ENCODE assay signal across 11 mouse cellular contexts in the genomic region with DNA sequence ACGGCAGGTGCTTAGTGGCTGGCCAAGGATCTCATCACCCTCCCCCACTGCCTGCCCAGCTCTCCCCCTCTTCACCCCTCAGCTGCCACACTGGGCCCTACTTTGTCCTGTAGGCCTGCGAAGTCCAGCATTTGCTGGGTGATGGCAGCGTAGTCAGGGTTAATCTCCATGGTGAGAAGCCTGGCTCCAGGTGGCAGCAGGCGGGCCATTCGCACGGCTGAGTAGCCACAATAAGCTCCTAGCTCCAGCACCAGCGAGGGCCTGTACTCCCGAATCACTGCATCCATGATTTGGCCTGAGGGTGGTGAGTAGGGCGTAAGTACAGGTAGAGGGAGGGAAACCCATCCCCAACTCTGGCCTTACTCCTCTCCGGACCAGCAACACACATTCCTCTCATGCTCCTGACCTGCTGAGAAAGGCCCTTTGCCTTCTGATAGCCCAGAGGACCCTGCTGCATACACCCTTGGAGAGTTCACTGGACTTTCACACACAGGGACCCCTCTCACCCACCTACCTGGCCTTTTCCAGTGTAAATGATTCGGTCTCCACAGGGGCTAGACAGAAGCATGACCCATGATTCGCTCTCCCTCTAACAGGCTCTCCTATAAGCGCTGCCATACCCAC. TPM values are rescaled to one million over a fixed set of nuclear protein-coding genes. Genes with fewer than 3 reads are reported as not detected.
DNase-seq lines count a peak whose midpoint lies in the region; ATAC-seq and TF ChIP-seq lines count a peak whose summit lies in the region.
"Had no signal": no experiment of that assay in that cellular context is flagged by ENCODE, and none has a peak within 500 bp of the region (broad histone marks: within the 10 kb centered on the region; RNA-seq: fewer than 3 reads in every experiment).

No protein-coding gene starts in this region.

- TF ChIP-seq CTCF in bone marrow macrophage, adult 2 months (IDR thresholded peaks at IDR 0.05; ENCODE audit: low read depth, low read length), result no peak

- no peak overlapping the region for H3K4me3 ChIP-seq in forebrain, embryonic 14.5 days (ENCODE audit: low read depth, low read length)
- no peak overlapping the region for H3K4me3 ChIP-seq in forebrain, embryonic 16.5 days (replicated peaks; ENCODE audit: low read length)
- H3K4me3 ChIP-seq in bone marrow macrophage, adult 2 months (ENCODE audit: insufficient read depth, low read length), result peak overlapping the region; percentile 57
- H3K4me3 ChIP-seq in hindbrain, embryonic 14.5 days (replicated peaks; ENCODE audit: low read length), result no peak overlapping the region
- H3K4me3 ChIP-seq in midbrain, embryonic 10.5 days, result no peak overlapping the region
- H3K4me3 ChIP-seq: embryonic facial prominence, embryonic 12.5 days had no signal

- peaks cover 8% of the 10 kb centered on the region; the same call in 1 of the 2 replicates for H3K4me1 ChIP-seq in forebrain, embryonic 14.5 days (ENCODE audit: control insufficient read depth, insufficient read depth, low read length)
- H3K4me1 ChIP-seq in forebrain, embryonic 16.5 days (replicated peaks; ENCODE audit: control insufficient read depth, insufficient read depth, low read length), result peaks cover 11% of the 10 kb centered on the region; the same call in 1 of the 2 replicates
- peaks cover 49% of the 10 kb centered on the region for H3K4me1 ChIP-seq in bone marrow macrophage, adult 2 months (ENCODE audit: control insufficient read depth, insufficient read depth, low read length)
- peaks cover 15% of the 10 kb centered on the region for H3K4me1 ChIP-seq in hindbrain, embryonic 14.5 days (replicated peaks; ENCODE audit: control insufficient read depth, insufficient read depth, low read length)
- peaks cover 28% of the 10 kb centered on the region for H3K4me1 ChIP-seq in midbrain, embryonic 10.5 days
- H3K4me1 ChIP-seq: embryonic facial prominence, embryonic 12.5 days had no signal

- 54% methylated on average over 13 of the region's 13 CpGs for WGBS in forebrain, embryonic 14.5 days
- 56% methylated on average over 13 of the region's 13 CpGs for WGBS in forebrain, embryonic 16.5 days
- WGBS in hindbrain, embryonic 14.5 days, result 47% methylated on average over 13 of the region's 13 CpGs
- WGBS in midbrain, embryonic 10.5 days, result 69% methylated on average over 13 of the region's 13 CpGs

- no peak for TF ChIP-seq POLR2A in bone marrow macrophage, adult 2 months (IDR thresholded peaks at IDR 0.05; ENCODE audit: borderline replicate concordance, low read depth, low read length)

- no peak overlapping the region; the same call in 1 of the 2 replicates for H3K27ac ChIP-seq in forebrain, embryonic 14.5 days (ENCODE audit: low read depth, low read length)
- H3K27ac ChIP-seq in forebrain, embryonic 16.5 days (ENCODE audit: low read length), result no peak overlapping the region
- H3K27ac ChIP-seq in bone marrow macrophage, adult 2 months (ENCODE audit: insufficient read depth, low read depth, low read length), result peak overlapping the region; percentile 98
- H3K27ac ChIP-seq in hindbrain, embryonic 14.5 days, result 0 out of 2 replicates have a peak overlapping the region, but pooled peaks have one; percentile 29
- H3K27ac ChIP-seq in midbrain, embryonic 10.5 days (replicated peaks), result peak overlapping the region; percentile 53
- H3K27ac ChIP-seq: embryonic facial prominence, embryonic 12.5 days had no signal

- DNase-seq in forebrain, embryonic 14.5 days (ENCODE audit: low spot score), result peak; percentile 19
- no peak for DNase-seq in hindbrain, embryonic 14.5 days (ENCODE audit: low spot score)
- DNase-seq in midbrain, embryonic 10.5 days (ENCODE audit: low spot score), result no peak
- no peak for DNase-seq in frontal cortex, postnatal 36 days (ENCODE audit: low spot score in 2 of 2)
- no peak for DNase-seq in testis, postnatal 10 days (ENCODE audit: low spot score)
- DNase-seq in right cerebral cortex, postnatal 36 days (ENCODE audit: low spot score in 2 of 2), result no peak
- DNase-seq: lung, adult 2 months had no signal

- no peaks in the 10 kb centered on the region for H3K27me3 ChIP-seq in forebrain, embryonic 14.5 days (replicated peaks; ENCODE audit: control insufficient read depth, insufficient read depth, low read length)
- H3K27me3 ChIP-seq in forebrain, embryonic 16.5 days (replicated peaks; ENCODE audit: control insufficient read depth, insufficient read depth, low read length), result no peaks in the 10 kb centered on the region
- no peaks in the 10 kb centered on the region for H3K27me3 ChIP-seq in hindbrain, embryonic 14.5 days (ENCODE audit: control insufficient read depth, insufficient read depth, low read length)
- no peaks in the 10 kb centered on the region for H3K27me3 ChIP-seq in midbrain, embryonic 10.5 days (ENCODE audit: low read depth, poor library complexity, severe bottlenecking)
- H3K27me3 ChIP-seq: embryonic facial prominence, embryonic 12.5 days had no signal

- H3K36me3 ChIP-seq in forebrain, embryonic 14.5 days (ENCODE audit: control insufficient read depth, insufficient read depth, low read length), result peaks cover 52% of the 10 kb centered on the region
- 0 out of 2 replicates have a peak, but pooled peaks cover 2% of the 10 kb centered on the region for H3K36me3 ChIP-seq in forebrain, embryonic 16.5 days (ENCODE audit: control insufficient read depth, insufficient read depth)
- peaks cover 41% of the 10 kb centered on the region for H3K36me3 ChIP-seq in hindbrain, embryonic 14.5 days (replicated peaks; ENCODE audit: control insufficient read depth, insufficient read depth)
- H3K36me3 ChIP-seq in midbrain, embryonic 10.5 days, result peaks cover 81% of the 10 kb centered on the region

- H3K9me3 ChIP-seq in forebrain, embryonic 14.5 days (replicated peaks; ENCODE audit: control insufficient read depth, low read length), result no peaks in the 10 kb centered on the region
- no peaks in the 10 kb centered on the region for H3K9me3 ChIP-seq in forebrain, embryonic 16.5 days (ENCODE audit: control insufficient read depth, low read length)
- H3K9me3 ChIP-seq in hindbrain, embryonic 14.5 days (ENCODE audit: control insufficient read depth, low read length), result no peaks in the 10 kb centered on the region
- no peaks in the 10 kb centered on the region for H3K9me3 ChIP-seq in midbrain, embryonic 10.5 days (replicated peaks)

- ATAC-seq in forebrain, embryonic 14.5 days, result no peak
- ATAC-seq in forebrain, embryonic 16.5 days, result no peak
- ATAC-seq in hindbrain, embryonic 14.5 days (ENCODE audit: low FRiP score), result 0 out of 2 replicates have a peak, but pooled peaks have one; percentile 6

- H3K9ac ChIP-seq in forebrain, embryonic 14.5 days (ENCODE audit: low read length), result no peak overlapping the region
- H3K9ac ChIP-seq in forebrain, embryonic 16.5 days (replicated peaks; ENCODE audit: low read depth, low read length), result no peak overlapping the region
- H3K9ac ChIP-seq in hindbrain, embryonic 14.5 days, result no peak overlapping the region
- H3K9ac ChIP-seq: embryonic facial prominence, embryonic 12.5 days had no signal

- no peak overlapping the region for H3K4me2 ChIP-seq in forebrain, embryonic 14.5 days (ENCODE audit: low read length)
- H3K4me2 ChIP-seq in forebrain, embryonic 16.5 days (ENCODE audit: low read length), result no peak overlapping the region
- no peak overlapping the region for H3K4me2 ChIP-seq in hindbrain, embryonic 14.5 days (replicated peaks)
- H3K4me2 ChIP-seq: embryonic facial prominence, embryonic 12.5 days; heart, embryonic 11.5 days had no signal

RNA-seq across cellular contexts. Expression of gene Txnrd2, which starts 15.0 kb away (rescaled TPM):
- polyA plus RNA-seq in forebrain, embryonic 14.5 days (2014; fragmentation: Nextera tagmentation; extraction: Ambion mirVana), result 22.0 and 23.5 TPM in 2 replicates
- polyA plus RNA-seq in forebrain, embryonic 16.5 days (2015; fragmentation: Nextera tagmentation; extraction: Ambion mirVana), result 24.0 and 27.8 TPM in 2 replicates
- 23.4 and 26.3 TPM in 2 replicates for polyA plus RNA-seq in bone marrow macrophage, adult 2 months (2012; ENCODE audit: insufficient read depth, insufficient read length, missing spikeins)
- 26.0 and 28.2 TPM in 2 replicates for polyA plus RNA-seq in hindbrain, embryonic 14.5 days (2014; fragmentation: Nextera tagmentation; extraction: Ambion mirVana)
- polyA plus RNA-seq in midbrain, embryonic 10.5 days (2016; fragmentation: Nextera tagmentation; extraction: Ambion mirVana), result 30.6 and 30.7 TPM in 2 replicates

RNA-seq across cellular contexts. Expression of gene Comt, which starts 15.5 kb away (rescaled TPM):
- polyA plus RNA-seq in forebrain, embryonic 14.5 days (2014; fragmentation: Nextera tagmentation; extraction: Ambion mirVana), result 54.6 and 71.9 TPM in 2 replicates
- 88.8 and 98.1 TPM in 2 replicates for polyA plus RNA-seq in forebrain, embryonic 16.5 days (2015; fragmentation: Nextera tagmentation; extraction: Ambion mirVana)
- polyA plus RNA-seq in bone marrow macrophage, adult 2 months (2012; ENCODE audit: insufficient read depth, insufficient read length, missing spikeins), result 93.3 and 99.6 TPM in 2 replicates
- 91.6 and 99.4 TPM in 2 replicates for polyA plus RNA-seq in hindbrain, embryonic 14.5 days (2014; fragmentation: Nextera tagmentation; extraction: Ambion mirVana)
- polyA plus RNA-seq in midbrain, embryonic 10.5 days (2016; fragmentation: Nextera tagmentation; extraction: Ambion mirVana), result 62.0 and 66.0 TPM in 2 replicates

Comparison
In these comparisons a context has a peak if more than half of its experiments do, and no peak if none do; other contexts are left out.
1. H3K27ac ChIP-seq: peak in bone marrow macrophage, adult 2 months (single experiment), hindbrain, embryonic 14.5 days (single experiment) and midbrain, embryonic 10.5 days (single experiment); none in forebrain, embryonic 14.5 days (single experiment) and forebrain, embryonic 16.5 days (single experiment).